Mouse (Mus musculus) limb, embryonic 12.5 days (tissue): Measurements from ENCODE around the gene Gm17455. TPM values are rescaled to one million over a fixed set of nuclear protein-coding genes. Genes with fewer than 3 reads are reported as not detected.

Experiments used
- ATAC-seq: fragments of 200-750 bp; cut with Nextera tagmentation; 2 replicates; pipeline ENCODE4 v1.8.0; 2017; ENCODE audit warnings: low read depth, moderate TSS enrichment; ENCODE audit not compliant: insufficient number of reproducible peaks, insufficient read depth, low FRiP score, low TSS enrichment
- H3K27ac ChIP-seq: fragments of 300-500 bp; sonication (generic); 2 replicates; pipeline ENCODE4 v1.5.1; 2016; ENCODE audit warnings: mild to moderate bottlenecking, moderate library complexity
- H3K27me3 ChIP-seq: fragments of 300-500 bp; sonication (generic); 2 replicates; pipeline ENCODE4 v1.6.1; 2016; ENCODE audit warnings: mild to moderate bottlenecking, moderate library complexity
- H3K36me3 ChIP-seq: fragments of 300-500 bp; sonication (generic); 2 replicates; pipeline ENCODE4 v1.6.1; 2016; ENCODE audit warnings: mild to moderate bottlenecking, moderate library complexity
- H3K4me1 ChIP-seq: fragments of 300-500 bp; sonication (generic); replicated peaks from 2 replicates; pipeline ENCODE4 v1.6.1; 2016
- H3K4me2 ChIP-seq: fragments of 300-500 bp; sonication (generic); 2 replicates; pipeline ENCODE4 v1.6.1; 2016; ENCODE audit warnings: mild to moderate bottlenecking, moderate library complexity
- H3K4me3 ChIP-seq: fragments of 300-500 bp; sonication (generic); replicated peaks from 2 replicates; pipeline ENCODE4 v1.5.1; 2016; ENCODE audit warnings: mild to moderate bottlenecking
- H3K9ac ChIP-seq: fragments of 300-500 bp; sonication (generic); replicated peaks from 2 replicates; pipeline ENCODE4 v1.6.1; 2016; ENCODE audit warnings: mild to moderate bottlenecking, moderate library complexity
- H3K9me3 ChIP-seq: fragments of 300-500 bp; sonication (generic); 2 replicates; pipeline ENCODE4 v1.6.1; 2016; ENCODE audit warnings: mild to moderate bottlenecking, moderate library complexity
- WGBS: fragments of 180-500 bp; shearing (Covaris S2); methylation state at CpG from one replicate; pipeline ENCODE4 v1.1.7; 2016; 5-methylcytosine and 5-hydroxymethylcytosine counted together
- polyA plus RNA-seq: library from polyadenylated mRNA; unstranded; fragments of >200 nt; fragmentation: Nextera tagmentation; extraction: Ambion mirVana; gene quantifications from 2 replicates; pipeline ENCODE4 v1.2.1, GENCODE M21; 2016

Gene Gm17455
- polyA plus RNA-seq, 1 experiment from 2014 or later: 1.8 TPM

DNA sequence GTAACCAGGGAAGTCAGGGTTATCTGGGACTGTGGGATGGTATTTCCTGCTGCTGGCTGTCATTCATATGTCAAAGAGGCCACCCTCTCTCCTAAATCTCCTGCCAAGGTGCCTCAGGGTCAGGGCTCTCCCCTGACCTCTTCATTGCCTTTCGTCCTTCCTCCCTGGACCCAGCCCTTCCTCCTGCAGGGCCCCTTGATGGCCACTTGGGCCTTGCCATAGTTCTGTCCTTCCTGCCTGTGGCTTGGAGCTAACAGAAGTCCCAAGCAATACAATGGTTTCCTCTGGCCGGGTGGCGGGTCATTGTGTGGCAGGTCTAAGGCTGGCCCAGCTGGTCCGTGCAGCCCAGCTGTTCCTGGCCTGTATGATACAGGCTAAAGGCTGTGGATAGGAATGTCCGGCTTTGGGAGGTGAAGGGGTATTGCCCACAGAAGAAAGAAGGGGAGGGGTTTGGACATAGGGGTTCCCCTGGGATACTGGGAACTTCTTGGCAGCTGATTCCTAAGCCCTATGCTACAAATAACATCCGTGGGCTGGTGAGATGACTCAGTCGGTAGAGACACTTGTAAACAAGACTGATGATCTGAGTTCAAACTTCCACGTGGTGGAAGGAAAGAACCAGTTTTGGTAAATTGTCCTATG, 25.5 kb upstream of the Gm17455 start:
- H3K27ac ChIP-seq: 0 out of 2 replicates have a peak overlapping the region, but pooled peaks have one; percentile 14
- no peaks in the 10 kb centered on the region for H3K36me3 ChIP-seq
- no peak for ATAC-seq
- H3K9me3 ChIP-seq: no peaks in the 10 kb centered on the region
- H3K4me1 ChIP-seq: peaks cover 19% of the 10 kb centered on the region
- H3K27me3 ChIP-seq: no peaks in the 10 kb centered on the region
- 44% methylated on average over 8 of the region's 8 CpGs for WGBS
- H3K4me2 ChIP-seq: no peak overlapping the region
- H3K4me3 ChIP-seq: no peak overlapping the region
- no peak overlapping the region for H3K9ac ChIP-seq

DNA sequence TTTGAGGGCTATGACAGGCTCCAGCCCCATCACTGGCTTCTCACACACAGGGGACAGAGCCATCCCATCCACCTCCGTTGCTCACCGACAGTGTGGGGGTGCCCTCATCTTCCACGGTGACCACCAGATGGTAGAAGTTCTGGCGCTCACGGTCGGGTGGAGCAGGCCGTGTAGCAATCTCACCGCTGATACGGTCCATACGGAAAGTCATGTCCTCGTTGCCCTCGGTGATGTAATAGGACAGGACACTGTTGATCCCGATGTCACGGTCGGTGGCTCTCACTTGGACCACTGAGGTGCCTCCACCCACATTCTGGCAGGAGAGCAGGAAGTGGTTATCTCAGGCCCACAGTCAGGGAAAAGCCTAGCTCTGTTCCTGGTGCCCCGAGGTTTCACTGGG, 22.8 kb upstream of the Gm17455 start:
- no peak overlapping the region for H3K9ac ChIP-seq
- no peak overlapping the region for H3K27ac ChIP-seq
- H3K4me3 ChIP-seq: no peak overlapping the region
- H3K4me1 ChIP-seq: peaks cover 36% of the 10 kb centered on the region
- no peaks in the 10 kb centered on the region for H3K27me3 ChIP-seq
- H3K4me2 ChIP-seq: no peak overlapping the region
- 90% methylated on average over 16 of the region's 16 CpGs for WGBS
- H3K9me3 ChIP-seq: no peaks in the 10 kb centered on the region
- no peaks in the 10 kb centered on the region for H3K36me3 ChIP-seq
- ATAC-seq: no peak

GRCm38 (mm10) chr10:60379419-60379957, 20.0 kb upstream of the Gm17455 start:
- no peak overlapping the region for H3K4me2 ChIP-seq
- H3K27ac ChIP-seq: peak overlapping the region; percentile 23; the same call in 1 of the 2 replicates
- 69% methylated on average over 9 of the region's 9 CpGs for WGBS
- H3K27me3 ChIP-seq: no peaks in the 10 kb centered on the region
- no peaks in the 10 kb centered on the region for H3K36me3 ChIP-seq
- H3K9me3 ChIP-seq: no peaks in the 10 kb centered on the region
- H3K4me1 ChIP-seq: peaks cover 18% of the 10 kb centered on the region
- no peak overlapping the region for H3K4me3 ChIP-seq
- no peak for ATAC-seq
- H3K9ac ChIP-seq: no peak overlapping the region

DNA sequence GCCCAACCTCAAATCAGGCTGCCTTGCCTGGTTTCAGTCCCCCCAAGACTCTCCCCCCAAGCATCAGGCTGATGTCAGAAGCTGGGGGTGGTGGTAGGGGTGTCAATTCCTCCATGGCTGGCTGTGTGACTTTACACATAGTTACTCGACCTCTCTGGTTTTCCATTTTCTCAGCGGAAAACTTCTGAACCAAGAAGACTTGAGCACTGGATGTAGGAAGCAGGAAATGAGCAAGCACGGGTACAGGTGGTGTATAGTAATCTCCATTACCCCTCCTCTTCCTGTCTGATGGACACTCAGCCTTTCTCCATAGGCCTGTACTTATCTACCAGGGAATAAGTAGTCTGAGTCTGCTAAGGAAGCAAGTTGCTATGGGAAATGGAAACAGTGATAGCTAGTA, 19.3 kb upstream of the Gm17455 start:
- WGBS: 58% methylated on average over 3 of the region's 3 CpGs
- Histone ChIP-seq H3K27me3 (no peaks in the 10 kb centered on the region), H3K27ac (no peak overlapping the region), H3K4me2 (no peak overlapping the region), H3K36me3 (no peaks in the 10 kb centered on the region), H3K9me3 (no peaks in the 10 kb centered on the region), H3K4me3 (no peak overlapping the region), H3K4me1 (peaks cover 18% of the 10 kb centered on the region), H3K9ac (no peak overlapping the region)
- ATAC-seq: no peak

DNA sequence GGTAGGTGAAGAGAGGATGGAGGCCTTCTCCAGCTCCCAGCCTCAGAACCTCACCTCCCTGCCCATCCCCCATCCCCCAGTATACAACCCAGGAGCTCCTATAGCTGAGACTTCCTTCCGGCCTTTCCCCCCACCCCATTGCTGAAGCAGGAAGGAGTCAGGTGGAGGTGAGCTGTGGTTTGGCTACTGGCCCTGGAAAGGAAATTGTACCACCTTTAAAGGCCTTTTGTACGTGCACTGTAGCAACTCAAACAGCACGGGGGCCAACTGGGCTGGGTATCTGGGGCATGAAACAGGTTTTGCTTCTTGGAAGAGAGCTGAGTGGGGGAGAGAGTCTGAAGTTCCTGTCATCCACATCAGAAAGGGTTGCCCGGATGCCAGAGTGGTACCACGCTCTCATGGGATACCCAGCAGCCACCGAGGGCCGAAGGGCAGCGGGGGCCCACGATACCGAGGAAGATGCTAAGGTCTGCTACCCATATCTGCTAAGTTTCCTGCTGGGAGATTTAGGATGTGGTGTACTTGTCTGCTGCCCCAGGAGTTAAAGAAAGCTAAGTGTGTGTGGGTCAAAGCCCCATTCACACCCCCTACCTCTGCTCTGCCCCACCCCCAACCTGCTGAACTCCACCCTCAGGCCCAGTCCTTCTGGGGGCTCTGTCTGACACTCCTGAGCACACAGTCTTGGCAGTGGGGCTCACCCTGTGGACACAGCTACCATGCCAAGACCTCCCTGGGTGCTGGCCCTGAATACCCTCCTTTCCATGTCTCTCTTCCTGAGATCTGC, 18.2 kb upstream of the Gm17455 start:
- Histone ChIP-seq H3K27ac (no peak overlapping the region), H3K27me3 (no peaks in the 10 kb centered on the region), H3K9ac (no peak overlapping the region), H3K36me3 (no peaks in the 10 kb centered on the region), H3K4me2 (no peak overlapping the region), H3K9me3 (no peaks in the 10 kb centered on the region), H3K4me1 (peaks cover 18% of the 10 kb centered on the region), H3K4me3 (no peak overlapping the region)
- 70% methylated on average over 10 of the region's 10 CpGs for WGBS
- ATAC-seq: no peak

DNA sequence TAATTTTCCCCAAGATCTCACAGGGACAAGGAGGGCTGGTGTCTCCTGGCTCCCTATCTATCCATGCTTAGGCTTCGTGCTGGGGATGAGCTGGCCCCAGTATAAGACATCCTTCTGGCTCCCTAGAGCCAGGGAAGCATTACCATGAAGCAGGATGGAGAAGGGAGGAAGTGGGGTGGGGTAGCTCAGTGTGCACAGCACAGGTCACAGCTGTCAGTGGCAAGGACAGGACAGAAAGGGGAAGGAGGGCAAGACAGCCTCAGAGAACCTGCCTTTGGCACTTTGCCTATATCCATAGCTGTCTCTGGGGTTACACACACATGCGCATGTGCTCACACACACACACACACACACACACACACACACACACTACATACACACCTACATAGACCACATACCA, 11.2 kb upstream of the Gm17455 start:
- no peaks in the 10 kb centered on the region for H3K4me1 ChIP-seq
- WGBS: 78% methylated on average over 2 of the region's 2 CpGs
- ATAC-seq: no peak

GRCm38 (mm10) chr10:60389447-60389865, 10.1 kb upstream of the Gm17455 start:
- no peak overlapping the region for H3K4me2 ChIP-seq
- no peaks in the 10 kb centered on the region for H3K36me3 ChIP-seq
- H3K27ac ChIP-seq: no peak overlapping the region
- no peaks in the 10 kb centered on the region for H3K4me1 ChIP-seq
- H3K27me3 ChIP-seq: no peaks in the 10 kb centered on the region
- ATAC-seq: no peak
- WGBS: 43% methylated on average over 9 of the region's 9 CpGs
- H3K9me3 ChIP-seq: 0 out of 2 replicates have a peak, but pooled peaks cover 3% of the 10 kb centered on the region
- H3K9ac ChIP-seq: no peak overlapping the region
- H3K4me3 ChIP-seq: no peak overlapping the region

More for the DNA sequence above, 11.2 kb upstream of the Gm17455 start:
- H3K36me3 ChIP-seq: no peaks in the 10 kb centered on the region
- no peak overlapping the region for H3K27ac ChIP-seq
- H3K4me3 ChIP-seq: no peak overlapping the region
- H3K4me2 ChIP-seq: no peak overlapping the region
- H3K27me3 ChIP-seq: no peaks in the 10 kb centered on the region
- H3K9me3 ChIP-seq: 0 out of 2 replicates have a peak, but pooled peaks cover 3% of the 10 kb centered on the region
- H3K9ac ChIP-seq: peak overlapping the region; percentile 4; the same call in 1 of the 2 replicates

GRCm38 (mm10) chr10:60390177-60390903, 9.2 kb upstream of the Gm17455 start:
- WGBS: 47% methylated on average over 6 of the region's 6 CpGs
- H3K4me1 ChIP-seq: no peaks in the 10 kb centered on the region
- no peak for ATAC-seq

DNA sequence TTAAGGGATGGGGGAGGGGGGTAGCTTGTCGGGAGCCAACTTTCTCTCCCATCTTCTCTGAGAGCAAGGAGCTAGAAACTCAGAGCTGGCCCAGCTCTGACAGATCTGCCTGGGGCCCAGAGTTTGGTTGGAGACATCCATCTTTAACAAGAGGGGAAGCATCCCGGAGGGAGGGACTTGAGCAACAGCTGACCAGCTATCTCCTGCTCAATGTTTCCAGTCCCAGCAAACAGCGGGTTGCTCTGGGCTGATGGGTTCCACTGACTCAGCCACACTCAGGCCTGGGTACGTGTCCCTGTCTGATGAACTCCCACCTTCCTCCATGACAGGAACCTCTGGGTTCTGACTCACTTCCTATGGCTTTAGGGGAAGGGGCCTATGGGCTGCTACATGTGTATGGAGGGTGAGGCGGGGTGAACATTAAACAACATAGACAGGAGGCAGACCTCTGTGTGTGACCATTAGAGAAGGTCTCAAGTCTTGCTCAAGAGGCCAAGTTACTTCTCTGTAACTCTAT, 8.6 kb upstream of the Gm17455 start:
- no peak overlapping the region for H3K27ac ChIP-seq
- no peaks in the 10 kb centered on the region for H3K4me1 ChIP-seq
- no peak overlapping the region for H3K4me2 ChIP-seq
- H3K4me3 ChIP-seq: no peak overlapping the region
- no peak overlapping the region for H3K9ac ChIP-seq
- H3K36me3 ChIP-seq: no peaks in the 10 kb centered on the region
- H3K9me3 ChIP-seq: 0 out of 2 replicates have a peak, but pooled peaks cover 3% of the 10 kb centered on the region
- no peaks in the 10 kb centered on the region; the same call in 1 of the 2 replicates for H3K27me3 ChIP-seq
- ATAC-seq: no peak
- 74% methylated on average over 5 of the region's 5 CpGs for WGBS

More at GRCm38 (mm10) chr10:60390177-60390903, 9.2 kb upstream of the Gm17455 start:
- no peaks in the 10 kb centered on the region for H3K36me3 ChIP-seq
- H3K4me2 ChIP-seq: no peak overlapping the region
- no peak overlapping the region for H3K27ac ChIP-seq
- H3K9me3 ChIP-seq: 0 out of 2 replicates have a peak, but pooled peaks cover 3% of the 10 kb centered on the region
- H3K27me3 ChIP-seq: no peaks in the 10 kb centered on the region; the same call in 1 of the 2 replicates
- H3K4me3 ChIP-seq: no peak overlapping the region
- no peak overlapping the region for H3K9ac ChIP-seq

- Histone ChIP-seq H3K4me1 (no peaks in the 10 kb centered on the region), H3K9me3 (0 out of 2 replicates have a peak, but pooled peaks cover 3% of the 10 kb centered on the region), H3K4me2 (no peak overlapping the region), H3K27ac (no peak overlapping the region), H3K36me3 (no peaks in the 10 kb centered on the region), H3K4me3 (no peak overlapping the region), H3K27me3 (no peaks in the 10 kb centered on the region; the same call in 1 of the 2 replicates), H3K9ac (no peak overlapping the region)
- no peak for ATAC-seq
- WGBS: 92% methylated on average over 9 of the region's 9 CpGs
These were observed 7.9 kb upstream of the Gm17455 start for GRCm38 (mm10) chr10:60391661-60392060.
